Mouse (Mus musculus) forebrain, embryonic 10.5 days (tissue): ENCODE measurements at regions not wholly inside any gene's neighbourhood (a gene's known extent, or its start where the extent isn't known, plus 50 kb on each side); places are given as distances from the start of the nearest gene placed in this dataset.
A peak's percentile ranks its signal among the peaks of the same experiment; 100 is the strongest.

Experiments used
- DNase-seq: peaks from one replicate; pipeline ENCODE4 v3.0.0-alpha.2; 2017; ENCODE audit warnings: low spot score; ENCODE audit errors: extremely low spot score
- H3K27ac ChIP-seq: fragments of 300-500 bp; sonication (generic); 2 replicates; pipeline ENCODE4 v1.5.1; 2016; ENCODE audit warnings: mild to moderate bottlenecking
- H3K27me3 ChIP-seq: fragments of 300-500 bp; sonication (generic); 2 replicates; pipeline ENCODE4 v1.6.1; 2016; ENCODE audit warnings: mild to moderate bottlenecking; ENCODE audit not compliant: poor library complexity, severe bottlenecking
- H3K36me3 ChIP-seq: fragments of 300-500 bp; sonication (generic); replicated peaks from 2 replicates; pipeline ENCODE4 v1.6.1; 2016; ENCODE audit warnings: mild to moderate bottlenecking, moderate library complexity
- H3K4me1 ChIP-seq: fragments of 300-500 bp; sonication (generic); 2 replicates; pipeline ENCODE4 v1.6.1; 2016
- H3K4me3 ChIP-seq: fragments of 300-500 bp; sonication (generic); 2 replicates; pipeline ENCODE4 v1.5.1; 2016; ENCODE audit warnings: mild to moderate bottlenecking, moderate library complexity
- H3K9me3 ChIP-seq: fragments of 300-500 bp; sonication (generic); 2 replicates; pipeline ENCODE4 v1.6.1; 2016; ENCODE audit warnings: mild to moderate bottlenecking, moderate library complexity
- WGBS: fragments of 180-500 bp; shearing (Covaris S2); methylation state at CpG from one replicate; pipeline ENCODE4 v1.1.7; 2016; 5-methylcytosine and 5-hydroxymethylcytosine counted together

DNA sequence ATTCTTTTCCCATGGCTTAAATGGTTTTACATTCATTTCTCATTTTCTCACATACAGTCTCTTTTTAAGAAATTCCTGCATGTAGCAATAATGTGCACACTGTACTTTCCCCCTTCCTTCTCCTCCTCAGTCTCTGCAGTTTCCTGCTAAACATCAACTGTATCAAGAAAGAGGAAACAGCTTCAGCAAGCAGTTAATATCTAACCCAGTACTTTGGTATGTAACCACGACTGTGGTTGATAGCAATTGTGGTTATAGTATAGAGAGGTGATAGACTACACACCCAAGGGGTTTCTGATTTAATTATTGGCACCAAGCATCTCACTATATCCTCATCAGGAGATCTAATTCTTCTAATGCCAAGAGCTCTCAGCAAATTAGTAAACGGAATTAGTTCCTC, 52.8 kb upstream of the Eci2 start:
- Histone ChIP-seq H3K36me3 (no peaks in the 10 kb centered on the region), H3K27ac (no peak overlapping the region), H3K27me3 (no peaks in the 10 kb centered on the region), H3K9me3 (no peaks in the 10 kb centered on the region), H3K4me3 (no peak overlapping the region), H3K4me1 (no peaks in the 10 kb centered on the region)
- no peak for DNase-seq
- 69% methylated on average over 2 of the region's 2 CpGs for WGBS

DNA sequence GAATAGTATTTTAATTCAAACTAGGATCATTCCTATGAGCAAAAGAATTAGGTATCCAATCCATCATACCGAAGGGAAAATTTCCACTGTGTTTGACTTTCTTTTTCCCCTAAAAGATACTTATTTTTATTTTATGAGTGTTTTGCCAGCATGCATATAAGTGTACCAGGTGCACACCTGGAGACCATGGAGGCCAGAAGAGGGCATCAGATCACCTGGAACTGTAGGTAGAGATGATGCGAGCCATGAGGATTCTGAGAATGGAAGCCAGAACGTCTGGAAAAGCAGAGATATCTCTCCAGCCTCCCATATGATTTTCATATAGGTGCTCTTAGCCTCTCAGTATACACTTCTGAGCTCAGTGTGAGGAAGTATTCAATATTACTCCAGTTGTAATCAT, 58.5 kb upstream of the Eci2 start:
- no peak overlapping the region for H3K27ac ChIP-seq
- H3K9me3 ChIP-seq = no peaks in the 10 kb centered on the region
- no peak overlapping the region for H3K4me3 ChIP-seq
- no peak for DNase-seq
- H3K27me3 ChIP-seq = no peaks in the 10 kb centered on the region
- H3K4me1 ChIP-seq = no peaks in the 10 kb centered on the region
- WGBS = 77% methylated on average over 3 of the region's 3 CpGs
- H3K36me3 ChIP-seq = no peaks in the 10 kb centered on the region

DNA sequence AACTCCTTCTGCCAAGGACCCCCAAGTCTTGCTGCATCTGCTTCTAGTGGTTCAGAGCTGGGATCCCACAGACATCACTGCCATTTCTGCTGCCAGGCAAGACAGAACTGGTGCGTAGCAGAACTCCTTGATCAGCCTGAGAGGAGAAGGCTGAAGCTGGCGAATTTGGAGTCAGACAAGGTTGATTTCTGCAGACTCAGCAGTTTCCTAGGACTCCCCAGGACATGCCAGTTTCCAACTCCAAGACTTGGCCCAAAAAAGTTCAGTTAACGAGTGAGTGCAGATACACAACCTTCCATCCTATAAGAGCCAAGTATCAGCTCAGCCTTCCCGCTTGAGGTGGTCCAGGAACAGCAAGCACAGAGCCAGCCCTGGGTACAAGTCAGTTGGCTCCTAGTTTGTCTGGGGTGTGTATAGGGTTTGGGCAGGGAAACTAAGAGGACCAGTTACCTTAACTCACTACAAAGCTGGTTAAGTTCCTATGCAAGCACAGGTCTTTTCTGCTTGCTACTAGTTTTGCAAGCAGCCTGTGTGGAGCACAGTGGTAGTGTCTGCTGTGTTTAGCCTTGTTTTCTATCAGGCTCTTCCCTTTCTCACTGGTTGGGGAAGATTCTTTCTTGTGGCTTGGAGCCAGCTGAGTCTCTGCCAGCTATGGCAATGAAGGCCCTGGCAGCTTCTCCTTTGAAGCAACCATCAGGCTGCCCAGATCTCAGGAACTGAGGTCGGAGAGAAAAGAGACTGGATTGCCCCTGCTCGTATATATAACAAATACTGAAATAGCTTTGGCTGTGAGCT, 60.5 kb upstream of the Eci2 start:
- Histone ChIP-seq H3K27me3 (no peaks in the 10 kb centered on the region), H3K36me3 (no peaks in the 10 kb centered on the region), H3K9me3 (no peaks in the 10 kb centered on the region), H3K4me3 (no peak overlapping the region), H3K4me1 (no peaks in the 10 kb centered on the region), H3K27ac (no peak overlapping the region)
- no peak for DNase-seq
- 86% methylated on average over 6 of the region's 6 CpGs for WGBS

DNA sequence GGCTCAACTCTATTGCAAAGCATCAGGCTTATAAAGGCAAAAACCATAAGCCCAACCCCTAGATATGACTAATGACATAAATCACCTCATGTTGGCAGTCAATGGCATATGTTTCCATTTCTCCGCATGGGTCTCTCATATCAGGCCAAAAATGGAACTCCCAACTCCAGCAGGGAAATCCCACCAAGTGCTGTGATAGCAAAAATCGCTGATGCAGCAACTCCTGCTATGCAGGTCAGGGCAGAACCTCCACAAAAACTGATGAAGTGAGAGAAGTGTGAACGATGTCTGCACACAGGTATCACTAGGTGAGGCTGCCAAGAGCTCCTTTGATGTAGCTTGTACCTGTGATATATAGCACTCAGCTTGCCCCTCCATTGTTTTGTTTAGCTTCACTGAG, 64.3 kb upstream of the Eci2 start:
- Histone ChIP-seq H3K4me1 (no peaks in the 10 kb centered on the region), H3K9me3 (no peaks in the 10 kb centered on the region), H3K27ac (no peak overlapping the region), H3K27me3 (no peaks in the 10 kb centered on the region), H3K4me3 (no peak overlapping the region), H3K36me3 (no peaks in the 10 kb centered on the region)
- no peak for DNase-seq
- 90% methylated on average over 3 of the region's 3 CpGs for WGBS

DNA sequence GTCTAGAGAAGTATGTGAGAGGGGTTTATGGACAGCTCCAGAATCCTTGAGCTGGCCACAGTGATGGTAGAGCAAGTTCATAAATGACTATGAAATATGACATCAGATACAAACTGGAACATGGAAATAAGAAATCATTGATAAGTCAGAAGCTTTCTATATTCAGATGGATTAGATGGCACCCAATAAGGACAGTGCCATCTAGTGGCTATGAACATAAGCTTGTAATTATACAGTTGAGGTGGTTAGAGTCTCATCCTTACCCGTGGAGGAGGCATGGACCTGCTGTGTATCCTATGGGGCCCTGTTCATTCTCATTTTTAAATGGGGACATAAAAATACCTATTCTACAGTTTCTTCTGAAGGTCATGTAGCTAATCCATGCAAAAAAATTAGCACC, 92.9 kb upstream of the Eci2 start:
- no peak for DNase-seq
- no peaks in the 10 kb centered on the region for H3K36me3 ChIP-seq
- no peak overlapping the region for H3K4me3 ChIP-seq
- 43% methylated on average over 1 of the region's 1 CpGs for WGBS
- no peaks in the 10 kb centered on the region for H3K4me1 ChIP-seq
- no peak overlapping the region for H3K27ac ChIP-seq
- H3K9me3 ChIP-seq = no peaks in the 10 kb centered on the region
- no peaks in the 10 kb centered on the region for H3K27me3 ChIP-seq

DNA sequence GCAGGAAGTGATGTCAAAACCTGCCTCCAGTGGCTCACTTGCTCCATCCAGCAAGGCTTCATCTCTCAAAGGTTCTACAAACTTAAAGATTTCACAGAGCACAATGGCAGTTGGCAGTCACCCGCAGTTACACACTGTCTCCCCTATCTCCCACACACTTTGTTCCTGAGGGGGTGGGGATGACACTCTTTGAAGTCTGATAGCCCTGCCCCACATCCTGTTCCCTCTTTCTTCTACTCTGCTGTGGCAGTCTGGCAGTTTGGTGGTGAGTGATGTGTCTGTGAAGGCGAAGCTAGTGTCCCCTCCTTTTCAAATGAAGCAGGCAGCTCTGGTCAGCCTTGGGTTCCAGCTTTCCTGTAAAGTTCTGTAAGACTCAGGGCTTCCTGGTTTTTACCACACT, 102.6 kb upstream of the Eci2 start:
- Histone ChIP-seq H3K27ac (no peak overlapping the region), H3K36me3 (no peaks in the 10 kb centered on the region), H3K27me3 (no peaks in the 10 kb centered on the region), H3K9me3 (no peaks in the 10 kb centered on the region), H3K4me1 (0 out of 2 replicates have a peak, but pooled peaks cover 3% of the 10 kb centered on the region), H3K4me3 (no peak overlapping the region)
- no peak for DNase-seq
- WGBS = 75% methylated on average over 2 of the region's 2 CpGs

DNA sequence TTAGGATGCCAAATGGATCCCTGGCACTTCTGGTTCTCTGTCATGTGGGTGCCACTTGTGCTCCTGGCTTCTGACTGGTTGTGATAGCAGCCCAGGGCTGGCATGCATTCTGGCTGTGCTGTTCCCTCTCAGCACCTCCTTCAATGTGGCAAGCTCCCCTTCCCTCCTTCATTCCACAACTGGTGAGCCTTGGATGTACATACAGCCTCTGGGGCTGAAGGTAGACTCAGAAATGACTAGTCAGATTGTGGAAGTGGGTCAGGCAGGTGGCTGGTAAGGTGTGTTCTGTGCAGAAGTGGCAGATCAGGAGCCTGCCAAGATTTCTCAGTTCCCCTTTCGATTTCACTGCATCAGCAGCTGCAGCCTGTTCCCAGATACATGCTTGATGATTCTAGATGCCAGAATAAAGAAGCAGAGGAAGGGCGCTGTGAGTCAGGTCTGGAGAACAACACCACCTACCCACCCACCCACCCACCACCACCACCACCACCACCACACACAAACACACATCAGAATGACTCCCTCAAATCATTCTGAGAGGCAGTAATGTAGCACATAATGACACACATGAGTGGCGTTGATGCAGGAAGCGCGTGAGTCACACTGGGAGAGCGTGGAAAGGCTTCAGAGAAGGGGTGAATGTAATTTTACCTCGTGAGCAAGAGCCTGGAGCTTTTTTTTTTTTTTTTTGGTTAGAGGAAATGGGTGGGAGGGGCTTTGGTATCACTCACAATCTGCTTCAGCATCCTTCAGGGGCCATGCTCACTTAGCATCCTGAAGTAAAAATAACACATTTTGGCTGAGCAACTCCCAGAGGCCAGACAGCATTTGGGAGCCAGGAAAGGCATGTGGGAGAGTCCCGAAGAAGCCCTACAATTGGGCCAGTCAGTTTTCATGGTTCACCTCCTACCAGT, 104.6 kb upstream of the Eci2 start:
- Histone ChIP-seq H3K9me3 (no peaks in the 10 kb centered on the region), H3K27ac (no peak overlapping the region), H3K36me3 (no peaks in the 10 kb centered on the region), H3K27me3 (no peaks in the 10 kb centered on the region), H3K4me1 (no peaks in the 10 kb centered on the region), H3K4me3 (no peak overlapping the region)
- WGBS = 88% methylated on average over 8 of the region's 8 CpGs
- no peak for DNase-seq

DNA sequence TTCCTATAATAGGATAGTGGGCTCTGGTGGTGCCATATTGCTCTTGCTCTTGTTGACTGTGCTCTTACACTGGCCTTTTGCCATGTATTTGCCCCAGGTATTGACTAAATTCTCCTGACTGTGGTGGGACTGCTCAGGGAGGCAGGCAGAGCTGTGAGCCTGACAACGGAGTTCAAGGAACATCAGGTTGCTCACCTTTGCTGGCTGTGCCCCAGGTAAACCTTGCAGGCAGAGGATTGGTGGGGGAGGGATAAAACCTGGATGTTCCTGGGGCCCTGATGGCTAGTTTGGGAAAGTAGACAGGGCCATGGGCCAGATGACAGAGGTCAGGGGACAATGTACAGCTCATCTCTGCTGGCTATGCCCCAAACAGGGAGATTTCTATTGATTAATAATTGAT, 124.7 kb upstream of the Eci2 start:
- DNase-seq = no peak
- Histone ChIP-seq H3K27ac (no peak overlapping the region), H3K27me3 (no peaks in the 10 kb centered on the region), H3K4me1 (no peaks in the 10 kb centered on the region), H3K36me3 (no peaks in the 10 kb centered on the region), H3K9me3 (no peaks in the 10 kb centered on the region), H3K4me3 (no peak overlapping the region)
- 86% methylated on average over 1 of the region's 1 CpGs for WGBS

DNA sequence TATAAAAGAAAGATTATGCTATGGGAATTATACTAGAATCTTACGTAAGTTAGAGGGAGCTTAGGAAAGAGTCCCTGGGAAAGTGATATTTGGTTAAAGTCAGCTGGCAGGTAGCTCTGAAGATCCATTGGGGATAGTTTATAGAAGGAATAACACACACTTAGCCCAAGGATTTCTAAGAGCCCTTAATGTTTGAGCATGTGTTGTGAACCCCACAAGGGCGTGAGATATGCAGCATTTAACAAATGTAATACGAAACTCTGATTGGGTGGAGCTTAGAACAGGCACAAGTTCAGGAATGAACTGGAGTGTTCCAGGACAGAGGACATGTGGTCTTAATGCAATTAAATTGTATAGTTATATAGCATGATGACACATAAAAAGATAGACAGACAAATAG, 132.6 kb upstream of the Eci2 start:
- H3K36me3 ChIP-seq = no peaks in the 10 kb centered on the region
- WGBS = 76% methylated on average over 3 of the region's 3 CpGs
- no peak for DNase-seq
- H3K9me3 ChIP-seq = no peaks in the 10 kb centered on the region
- H3K27me3 ChIP-seq = peaks cover 53% of the 10 kb centered on the region
- peaks cover 26% of the 10 kb centered on the region for H3K4me1 ChIP-seq
- no peak overlapping the region for H3K27ac ChIP-seq
- H3K4me3 ChIP-seq = no peak overlapping the region

DNA sequence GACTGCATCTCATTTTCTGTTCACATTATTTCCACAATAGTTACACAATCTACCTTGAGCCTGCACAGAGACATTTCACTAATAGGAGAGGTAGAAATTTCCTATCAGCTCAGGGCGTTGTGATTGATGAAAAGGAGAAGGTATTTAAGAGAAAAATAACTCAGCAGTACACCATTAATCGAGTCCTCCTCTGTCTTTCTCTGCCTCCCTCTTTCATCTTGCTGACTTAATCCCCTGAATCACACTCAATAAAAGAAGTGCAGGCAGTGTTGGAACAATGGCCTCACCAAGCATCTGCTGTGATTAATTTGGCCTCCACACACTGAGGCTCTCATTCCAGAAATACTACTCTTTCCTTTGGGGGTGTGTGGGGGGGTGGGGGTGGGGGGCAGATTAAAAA, 133.9 kb upstream of the Eci2 start:
- Histone ChIP-seq H3K36me3 (no peaks in the 10 kb centered on the region), H3K27me3 (peaks cover 57% of the 10 kb centered on the region), H3K9me3 (no peaks in the 10 kb centered on the region), H3K4me3 (no peak overlapping the region), H3K4me1 (peaks cover 26% of the 10 kb centered on the region), H3K27ac (no peak overlapping the region)
- 20% methylated on average over 2 of the region's 2 CpGs for WGBS
- peak; percentile 16 for DNase-seq

DNA sequence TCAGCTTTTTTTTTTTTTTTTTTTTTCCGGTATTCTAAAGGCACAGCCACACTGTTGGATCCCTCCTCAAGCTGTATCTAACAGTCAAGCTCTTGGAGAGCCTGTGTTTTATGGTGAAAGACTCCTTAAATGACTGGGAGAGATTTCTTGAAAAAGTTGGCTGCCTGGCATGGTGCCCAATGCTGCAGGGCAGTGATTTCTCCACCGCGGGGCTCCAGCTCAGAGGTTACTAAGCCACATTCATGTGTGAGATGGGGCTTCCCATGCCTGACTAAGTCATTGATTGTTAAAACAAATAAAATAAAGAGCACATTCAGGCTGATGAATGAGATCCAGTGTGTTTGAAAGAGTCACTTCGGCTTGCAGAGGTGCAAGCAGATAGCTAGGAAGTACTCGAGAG, 139.2 kb upstream of the Eci2 start:
- Histone ChIP-seq H3K27me3 (peaks cover 32% of the 10 kb centered on the region), H3K27ac (no peak overlapping the region), H3K4me3 (no peak overlapping the region), H3K4me1 (peaks cover 9% of the 10 kb centered on the region), H3K9me3 (no peaks in the 10 kb centered on the region), H3K36me3 (no peaks in the 10 kb centered on the region)
- 76% methylated on average over 5 of the region's 5 CpGs for WGBS
- no peak for DNase-seq

DNA sequence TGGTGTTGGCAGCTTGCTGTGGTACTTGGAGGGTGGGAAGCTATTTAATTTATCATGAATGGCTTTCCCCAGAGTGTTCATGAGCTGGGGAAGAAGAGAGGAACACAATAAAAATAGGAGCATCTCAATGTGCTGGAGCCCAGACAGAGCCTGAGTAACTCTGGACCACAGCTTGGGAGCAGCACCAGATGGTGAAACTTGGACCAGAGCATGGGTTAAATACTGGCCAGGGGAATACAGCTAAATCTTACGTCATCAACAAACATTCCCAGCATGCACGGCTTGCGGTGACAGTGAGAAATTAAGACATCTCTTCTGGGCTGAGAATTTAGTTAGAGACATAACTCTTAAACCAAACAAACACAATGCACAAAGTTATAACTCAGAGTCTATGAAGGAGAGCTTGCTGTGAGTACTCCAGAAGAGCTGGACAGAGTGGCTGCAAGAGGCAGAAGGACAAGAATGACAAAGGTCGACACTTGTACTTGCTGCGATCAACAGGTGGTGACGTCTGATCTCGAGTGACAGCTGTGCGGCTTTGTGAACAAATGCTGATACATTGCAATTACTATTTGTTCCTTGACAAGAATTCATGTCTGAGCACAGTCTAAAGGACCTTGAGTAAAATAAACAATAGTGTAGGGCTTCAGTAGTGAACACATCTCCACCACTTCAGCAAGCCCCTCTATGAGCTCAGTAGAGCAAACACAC, 140.1 kb upstream of the Eci2 start:
- Histone ChIP-seq H3K4me3 (no peak overlapping the region), H3K36me3 (no peaks in the 10 kb centered on the region), H3K27me3 (peaks cover 25% of the 10 kb centered on the region), H3K9me3 (no peaks in the 10 kb centered on the region), H3K4me1 (no peaks in the 10 kb centered on the region; the same call in none of the 2 replicates), H3K27ac (no peak overlapping the region)
- DNase-seq = no peak
- WGBS = 89% methylated on average over 8 of the region's 8 CpGs
